16 mouse cellular contexts compared by ENCODE assay signal in genomic region chr14:99574146-99574545, GRCm38 (mm10).
"Had no signal": no experiment of that assay in that cellular context is flagged by ENCODE, and none has a peak within 500 bp of the region (broad histone marks: within the 10 kb centered on the region; RNA-seq: fewer than 3 reads in every experiment).

No protein-coding gene starts in this region.

- H3K27ac ChIP-seq: neural tube, embryonic 13.5 days; neural tube, embryonic 15.5 days; stomach, embryonic 15.5 days; stomach, postnatal 0 days had no signal

- H3K27me3 ChIP-seq: neural tube, embryonic 13.5 days; neural tube, embryonic 15.5 days; stomach, embryonic 15.5 days had no signal

- H3K4me1 ChIP-seq: neural tube, embryonic 15.5 days; stomach, embryonic 15.5 days had no signal

- DNase-seq: retina, postnatal 1 day; right cerebral cortex, adult 18-20 months; right cerebral cortex, postnatal 14 days; right cerebral cortex, postnatal 25 days; right cerebral cortex, postnatal 4 days; spleen, adult 18-20 months; thymus, adult 18-20 months; thymus, adult 2 months; thymus, postnatal 14 days; thymus, postnatal 25 days; thymus, postnatal 36 days; thymus, postnatal 4 days had no signal

- H3K9ac ChIP-seq: neural tube, embryonic 13.5 days; neural tube, embryonic 15.5 days; stomach, embryonic 15.5 days had no signal

- H3K9me3 ChIP-seq: neural tube, embryonic 13.5 days; neural tube, embryonic 15.5 days; stomach, embryonic 15.5 days had no signal

- H3K4me3 ChIP-seq: neural tube, embryonic 13.5 days; neural tube, embryonic 15.5 days; stomach, embryonic 15.5 days had no signal

- H3K36me3 ChIP-seq: neural tube, embryonic 13.5 days; neural tube, embryonic 15.5 days; stomach, embryonic 15.5 days had no signal
